Mouse (Mus musculus): ENCODE results near the gene Kazn. TPM values are rescaled to one million over a fixed set of nuclear protein-coding genes. Genes with fewer than 3 reads are reported as not detected.

Gene Kazn
- not detected in 2 replicates for polyA plus RNA-seq (2012)

- no peak for TF ChIP-seq GATA1 (IDR thresholded peaks at IDR 0.05; ENCODE audit: low read length)
Measured at GRCm38 (mm10) chr4:142239240-142240126, at the start of gene Kazn. Kazn (minus strand) TSS chr4:142239401.

DNA sequence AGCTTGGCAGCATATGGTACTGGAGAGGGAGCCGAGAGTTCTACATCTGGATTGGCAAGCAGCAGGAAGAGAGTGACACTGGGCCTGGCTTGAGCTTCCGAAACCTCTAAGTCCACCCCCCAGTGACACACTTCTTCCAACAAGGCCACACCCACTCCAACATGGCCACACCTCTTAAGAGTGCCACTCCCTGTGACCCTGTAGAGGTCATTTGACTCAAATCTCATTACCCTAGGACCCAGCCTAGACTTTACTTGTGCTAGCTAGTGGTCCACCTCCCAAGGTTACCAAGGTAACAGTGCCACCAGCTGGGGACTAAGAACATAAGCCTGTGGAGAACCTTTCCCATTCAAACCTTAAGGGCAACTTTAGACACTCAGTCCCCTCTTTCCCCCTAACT is 46.3 kb upstream of the Kazn start:
- no peak for TF ChIP-seq GATA1 (IDR thresholded peaks at IDR 0.05; ENCODE audit: low read length)

DNA sequence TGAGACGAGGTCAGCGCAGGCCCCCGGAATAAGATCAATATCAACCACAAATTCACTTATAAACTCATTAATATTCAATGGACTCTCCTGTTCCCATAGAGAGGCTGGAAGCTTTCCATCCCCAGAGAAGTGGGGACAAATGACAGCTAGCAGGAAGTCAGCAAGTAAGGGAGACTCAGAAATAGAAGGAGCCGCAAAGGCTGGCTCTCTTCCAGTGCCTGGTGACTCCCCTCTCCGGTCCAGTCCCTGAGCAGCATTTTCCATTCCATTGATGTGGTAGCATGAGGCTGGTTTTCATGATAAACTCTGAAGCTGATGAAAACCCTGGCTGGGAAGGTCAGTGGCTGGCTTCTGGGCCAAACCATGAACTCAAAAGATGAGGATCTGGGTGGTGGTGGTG is 44.7 kb upstream of the Kazn start:
- TF ChIP-seq GATA1 (IDR thresholded peaks at IDR 0.05; ENCODE audit: low read length): no peak

DNA sequence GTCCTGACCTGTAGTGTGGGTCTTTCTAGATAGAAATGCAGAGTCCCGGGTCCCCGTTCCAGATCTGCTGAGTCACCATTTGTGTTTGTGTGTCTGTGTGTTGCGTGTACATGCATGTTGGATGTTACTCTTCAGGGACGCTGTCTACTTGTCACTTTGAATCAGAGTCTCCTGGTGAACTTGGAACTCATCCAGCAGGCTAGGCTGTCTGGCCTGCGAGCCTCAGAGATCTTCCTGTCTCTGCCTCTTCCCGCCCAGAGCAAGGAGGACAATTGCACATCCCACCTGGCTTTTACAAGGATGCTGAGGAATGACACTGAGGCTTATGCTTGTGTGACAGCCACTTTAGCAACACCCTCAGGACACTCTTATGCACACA is 39.0 kb upstream of the Kazn start:
- no peak for TF ChIP-seq GATA1 (IDR thresholded peaks at IDR 0.05; ENCODE audit: low read length)

- TF ChIP-seq GATA1 (IDR thresholded peaks at IDR 0.05; ENCODE audit: low read length): no peak
Measured at GRCm38 (mm10) chr4:142277481-142278196, 38.4 kb upstream of the Kazn start.

DNA sequence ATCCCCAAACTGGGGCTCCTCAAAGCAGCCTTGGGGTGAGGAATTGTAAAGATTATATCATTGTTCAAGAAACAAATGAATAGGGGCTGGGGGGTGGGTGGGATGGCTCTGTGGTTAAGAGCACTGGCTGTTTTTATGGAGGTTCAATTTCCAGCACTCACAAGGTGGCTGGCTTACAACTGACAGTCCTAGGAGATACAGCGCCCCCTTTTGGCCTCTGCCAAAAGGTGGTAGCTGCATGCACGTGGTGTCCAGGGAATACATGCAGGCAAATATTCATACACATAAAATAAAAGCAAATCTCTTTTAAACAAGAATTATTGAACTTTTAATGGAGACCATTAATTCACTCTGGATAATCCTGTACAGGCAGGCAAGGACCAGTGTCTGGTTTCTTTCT is 36.0 kb upstream of the Kazn start:
- TF ChIP-seq GATA1 (IDR thresholded peaks at IDR 0.05; ENCODE audit: low read length): no peak

DNA sequence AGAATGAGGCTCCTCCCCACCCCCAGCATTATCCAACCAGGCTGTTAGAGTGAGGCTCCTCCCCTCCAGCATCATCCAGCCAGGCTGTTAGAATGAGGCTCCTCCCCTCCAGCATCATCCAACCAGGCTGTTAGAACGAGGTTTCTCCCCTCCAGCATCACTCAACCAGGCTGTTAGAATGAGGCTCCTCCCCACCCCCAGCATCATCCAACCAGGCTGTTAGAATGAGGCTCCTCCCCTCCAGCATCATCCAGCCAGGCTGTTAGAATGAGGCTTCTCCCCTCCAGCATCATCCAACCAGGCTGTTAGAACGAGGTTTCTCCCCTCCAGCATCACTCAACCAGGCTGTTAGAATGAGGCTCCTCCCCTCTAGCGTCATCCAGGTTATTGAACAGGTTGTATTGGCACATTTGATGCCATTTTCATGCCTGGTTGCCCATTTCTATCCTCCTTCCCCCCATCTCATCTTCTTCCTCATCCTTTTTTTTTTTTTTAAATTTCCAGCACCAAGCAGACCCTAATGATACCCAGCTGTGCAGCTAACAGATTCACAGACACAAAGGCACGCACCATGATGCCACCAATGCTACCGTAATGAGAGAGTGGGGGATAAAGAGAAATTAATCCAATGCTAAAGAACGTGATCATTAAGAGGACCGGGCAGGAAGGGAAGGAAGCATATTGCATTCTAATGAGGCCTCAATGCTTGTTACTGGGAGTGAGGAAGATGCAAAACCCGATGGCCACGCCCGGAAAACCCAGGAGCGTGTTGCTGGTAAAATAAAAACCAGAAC is 35.4 kb upstream of the Kazn start:
- no peak for TF ChIP-seq GATA1 (IDR thresholded peaks at IDR 0.05; ENCODE audit: low read length)

- no peak for TF ChIP-seq GATA1 (IDR thresholded peaks at IDR 0.05; ENCODE audit: low read length)
Measured at GRCm38 (mm10) chr4:142271506-142271905, 32.3 kb upstream of the Kazn start.

GRCm38 (mm10) chr4:142267832-142268231 is 28.6 kb upstream of the Kazn start:
- no peak for TF ChIP-seq GATA1 (IDR thresholded peaks at IDR 0.05; ENCODE audit: low read length)

DNA sequence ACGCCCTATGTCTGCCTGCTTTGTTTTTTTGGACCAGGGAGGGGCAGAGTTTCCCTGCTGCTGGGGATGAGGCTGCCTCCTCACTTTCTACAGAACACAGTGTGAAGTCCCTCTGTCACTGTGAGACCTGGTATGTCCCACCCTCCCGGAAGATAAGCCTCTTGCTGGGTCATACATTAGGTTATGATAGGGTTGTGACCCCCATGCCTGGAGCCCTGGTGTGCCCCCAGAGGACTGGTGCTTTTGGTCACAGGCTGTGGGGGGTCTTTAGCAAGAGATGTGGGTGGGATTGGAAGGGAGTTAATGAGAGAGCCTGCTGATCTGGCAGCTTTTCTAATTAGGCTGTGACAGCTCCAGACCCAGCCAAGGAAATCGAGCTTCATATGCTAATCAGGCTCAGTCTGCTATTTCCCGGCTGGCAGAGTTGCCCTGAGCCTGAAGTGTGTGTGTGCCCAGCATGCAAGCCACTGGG is 28.2 kb upstream of the Kazn start:
- TF ChIP-seq GATA1 (IDR thresholded peaks at IDR 0.05; ENCODE audit: low read length): no peak

DNA sequence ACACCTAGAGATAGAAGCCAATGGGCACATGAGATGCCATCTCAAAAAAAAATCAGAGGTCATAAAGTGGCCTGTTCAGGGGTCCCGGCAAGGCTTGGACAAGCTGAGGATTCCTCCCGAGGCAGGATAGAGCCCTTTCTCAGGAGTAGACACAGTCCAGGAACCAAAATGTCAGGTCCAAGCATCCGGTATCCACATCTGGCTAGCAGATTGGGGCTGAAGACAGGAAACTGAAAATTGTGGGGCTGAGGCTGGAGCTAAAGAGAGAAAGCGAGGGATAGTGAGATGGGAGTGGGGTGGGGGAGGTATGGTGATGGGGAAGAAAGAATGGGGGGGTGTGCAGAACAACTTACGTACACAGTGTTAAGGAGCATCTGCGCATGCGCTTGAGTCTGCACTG is 25.1 kb upstream of the Kazn start:
- no peak for TF ChIP-seq GATA1 (IDR thresholded peaks at IDR 0.05; ENCODE audit: low read length)

- TF ChIP-seq GATA1 (IDR thresholded peaks at IDR 0.05; ENCODE audit: low read length): no peak
Measured at GRCm38 (mm10) chr4:142261725-142262124, 22.5 kb upstream of the Kazn start.

GRCm38 (mm10) chr4:142258730-142259129 is 19.5 kb upstream of the Kazn start:
- TF ChIP-seq GATA1 (IDR thresholded peaks at IDR 0.05; ENCODE audit: low read length): no peak

DNA sequence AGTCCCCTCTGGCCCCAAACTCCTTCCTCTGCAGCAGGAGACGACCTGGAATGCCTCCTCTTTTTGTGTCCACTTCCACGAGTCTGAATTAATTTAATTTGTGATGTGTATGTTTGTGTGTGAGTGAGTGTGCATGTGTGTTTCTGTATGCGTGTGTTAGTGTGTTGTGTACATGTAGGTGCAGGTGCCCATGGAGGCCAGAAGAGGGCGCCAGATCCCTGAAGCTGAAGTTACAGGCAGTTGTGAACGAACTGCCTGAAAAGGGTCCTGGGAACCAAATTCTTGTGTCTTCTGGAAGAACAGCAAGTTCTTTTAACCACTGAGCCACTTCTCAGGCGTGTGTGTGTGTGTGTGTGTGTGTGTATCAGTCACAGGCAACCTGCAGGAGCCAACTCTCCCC is 14.9 kb upstream of the Kazn start:
- no peak for TF ChIP-seq GATA1 (IDR thresholded peaks at IDR 0.05; ENCODE audit: low read length)

DNA sequence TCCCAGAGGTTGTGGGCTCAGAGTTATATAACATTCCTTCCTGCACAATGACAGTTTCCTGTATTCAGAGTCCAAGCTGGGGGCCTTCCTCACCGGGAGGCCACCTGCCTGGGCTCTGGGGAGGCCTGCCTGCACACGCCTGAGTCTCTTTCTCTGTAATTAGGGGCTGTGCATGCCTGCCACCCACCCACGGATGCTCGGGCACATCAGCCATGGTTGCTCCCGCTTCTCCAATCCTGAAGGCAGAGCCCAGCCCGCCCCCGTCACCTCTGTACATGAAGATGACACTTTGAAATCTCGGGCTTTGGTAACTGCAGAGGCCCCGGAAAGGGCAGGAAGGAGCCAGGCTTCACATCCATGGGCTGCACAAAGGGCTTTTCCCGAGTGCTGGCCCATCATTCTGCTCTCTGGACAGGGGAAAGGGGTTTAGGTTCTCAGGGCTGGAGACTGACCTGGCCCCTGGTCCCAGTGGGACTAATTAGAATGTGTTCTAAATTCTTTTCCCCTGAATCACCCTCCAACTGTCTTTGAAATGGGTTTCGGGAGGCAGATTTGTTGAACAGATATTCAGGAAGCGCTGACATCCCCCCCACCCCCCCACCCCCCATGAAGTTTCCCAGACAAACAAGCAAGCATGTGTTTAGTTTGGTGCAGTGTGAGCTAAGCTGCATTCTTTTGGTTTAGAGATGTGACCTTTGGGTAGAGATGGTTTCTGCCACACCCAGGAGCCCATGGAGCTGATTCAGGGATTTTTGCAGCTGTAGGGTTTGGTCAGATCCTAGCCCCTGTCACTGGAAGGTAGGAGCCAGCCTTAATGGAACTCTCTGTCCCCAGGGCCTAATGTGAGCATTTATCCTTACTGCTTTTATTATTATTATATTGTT is 12.5 kb upstream of the Kazn start:
- TF ChIP-seq GATA1 (IDR thresholded peaks at IDR 0.05; ENCODE audit: low read length): no peak
